Mouse (Mus musculus): ENCODE results near the gene Spdl1.
"Not testable (repeated sequence)": the region's sequence is repeated elsewhere in the genome, so short reads cannot be mapped to it uniquely, and the experiment has no call there.

The Spdl1 gene

DNA sequence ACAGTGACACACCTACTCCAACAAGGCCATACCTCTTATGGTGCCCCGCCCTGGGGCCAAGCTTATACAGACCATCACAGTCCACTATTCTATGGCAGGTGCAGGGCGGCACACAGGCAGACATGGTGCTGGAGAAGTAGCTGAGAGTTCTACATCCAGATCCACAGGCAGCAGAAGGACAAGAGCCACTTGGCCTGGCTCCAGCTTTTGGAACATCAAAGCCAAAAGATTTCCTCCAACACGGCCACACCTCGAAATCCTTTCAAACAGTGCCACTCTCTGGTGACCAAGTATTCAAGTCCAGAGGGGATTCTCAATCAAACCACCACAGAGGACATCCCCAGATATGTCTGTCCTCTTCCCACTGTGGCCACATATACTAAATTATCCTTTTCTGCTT, 28.4 kb downstream of the Spdl1 start:
- DNase-seq (ENCODE audit: low spot score) = not testable (repeated sequence)

DNA sequence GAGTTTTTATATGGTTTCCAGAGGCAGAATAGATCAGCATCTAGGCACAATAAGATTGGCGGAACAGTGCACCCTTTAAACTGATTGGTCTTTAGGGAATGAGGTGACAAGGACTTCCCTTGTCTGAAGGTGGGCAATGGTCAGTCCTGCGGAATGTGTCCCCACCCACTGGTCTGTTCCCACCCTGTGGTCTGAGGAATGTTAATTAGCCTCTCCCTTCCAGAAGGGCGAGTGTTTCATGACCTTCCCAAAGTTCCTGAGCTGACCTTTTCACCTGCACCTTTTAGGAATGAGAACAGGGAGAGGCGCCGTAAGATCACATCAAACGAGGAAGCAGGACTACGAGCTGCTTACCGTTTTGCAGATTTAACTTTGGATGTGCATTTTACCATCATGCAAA, 35.4 kb downstream of the Spdl1 start:
- not testable (repeated sequence) for DNase-seq (ENCODE audit: low spot score)

GRCm38 (mm10) chr11:34796097-34796496, 37.3 kb downstream of the Spdl1 start:
- no peak for DNase-seq (ENCODE audit: low spot score)

DNA sequence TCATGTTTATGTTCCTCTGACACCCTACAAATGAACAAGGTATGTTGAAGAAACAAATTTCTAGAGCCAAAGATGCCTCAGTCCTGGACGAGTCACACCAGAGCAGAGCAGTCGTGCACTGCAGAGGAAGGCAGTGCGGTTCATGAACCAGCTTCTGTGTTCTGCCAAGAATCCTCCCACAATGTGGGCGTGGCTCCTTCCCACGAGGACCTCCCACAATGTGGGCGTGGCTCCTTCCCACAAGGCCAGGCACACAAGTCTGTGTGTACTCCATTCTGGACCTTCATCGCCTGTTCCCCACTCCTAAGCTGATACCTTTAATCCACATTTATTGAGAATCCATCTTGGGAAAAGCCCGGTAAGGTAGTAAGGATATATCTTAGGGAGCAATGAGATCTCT, 41.6 kb downstream of the Spdl1 start:
- DNase-seq (ENCODE audit: low spot score) = no peak

DNA sequence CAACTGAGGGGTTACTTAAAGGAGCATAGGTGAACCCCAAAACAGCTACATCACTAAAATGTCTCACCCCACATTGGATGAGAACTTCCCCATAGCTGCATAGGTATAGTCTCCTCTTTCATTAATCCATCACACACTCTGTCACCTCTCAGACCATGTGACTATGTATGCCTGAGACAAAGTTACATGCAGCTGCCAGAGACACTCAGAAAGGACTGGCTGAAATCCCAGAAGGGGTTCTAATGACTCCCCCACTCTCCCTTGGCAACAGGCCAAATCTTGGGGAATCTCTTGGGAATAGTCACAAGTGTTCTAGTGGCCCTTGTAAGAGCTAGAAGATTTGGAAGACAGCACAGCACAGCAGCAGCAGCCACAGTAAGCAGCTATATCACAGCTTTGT, 48.6 kb downstream of the Spdl1 start:
- DNase-seq (ENCODE audit: low spot score) = peak; percentile 8

DNA sequence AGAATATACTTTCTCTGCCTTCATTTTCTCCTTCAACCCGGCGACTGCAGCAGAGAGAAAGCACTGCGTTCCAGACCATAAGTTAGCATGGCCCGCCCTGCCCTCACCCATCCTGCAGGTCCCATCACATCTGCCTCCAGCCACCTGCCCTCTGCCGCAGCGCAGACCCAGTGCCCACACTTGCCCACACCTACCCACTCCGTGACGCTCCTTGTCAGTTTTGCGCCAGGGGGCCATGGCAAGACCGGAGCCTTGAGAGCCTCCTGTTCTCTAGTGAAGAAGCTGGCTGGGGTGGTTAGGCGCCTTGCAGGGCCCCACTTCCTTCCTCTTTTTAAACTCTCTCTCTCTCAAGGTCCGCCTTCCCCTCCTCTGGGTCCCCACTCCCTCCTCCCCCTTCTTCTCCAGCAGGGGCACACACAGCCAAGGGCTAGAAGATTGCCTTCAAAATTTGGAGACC, 49.8 kb downstream of the Spdl1 start, which contains the start of gene Dock2:
Gene Dock2, minus strand, starts transcription at position 306 of the 457 bp plus-strand sequence.
- DNase-seq (ENCODE audit: low spot score) = no peak

DNA sequence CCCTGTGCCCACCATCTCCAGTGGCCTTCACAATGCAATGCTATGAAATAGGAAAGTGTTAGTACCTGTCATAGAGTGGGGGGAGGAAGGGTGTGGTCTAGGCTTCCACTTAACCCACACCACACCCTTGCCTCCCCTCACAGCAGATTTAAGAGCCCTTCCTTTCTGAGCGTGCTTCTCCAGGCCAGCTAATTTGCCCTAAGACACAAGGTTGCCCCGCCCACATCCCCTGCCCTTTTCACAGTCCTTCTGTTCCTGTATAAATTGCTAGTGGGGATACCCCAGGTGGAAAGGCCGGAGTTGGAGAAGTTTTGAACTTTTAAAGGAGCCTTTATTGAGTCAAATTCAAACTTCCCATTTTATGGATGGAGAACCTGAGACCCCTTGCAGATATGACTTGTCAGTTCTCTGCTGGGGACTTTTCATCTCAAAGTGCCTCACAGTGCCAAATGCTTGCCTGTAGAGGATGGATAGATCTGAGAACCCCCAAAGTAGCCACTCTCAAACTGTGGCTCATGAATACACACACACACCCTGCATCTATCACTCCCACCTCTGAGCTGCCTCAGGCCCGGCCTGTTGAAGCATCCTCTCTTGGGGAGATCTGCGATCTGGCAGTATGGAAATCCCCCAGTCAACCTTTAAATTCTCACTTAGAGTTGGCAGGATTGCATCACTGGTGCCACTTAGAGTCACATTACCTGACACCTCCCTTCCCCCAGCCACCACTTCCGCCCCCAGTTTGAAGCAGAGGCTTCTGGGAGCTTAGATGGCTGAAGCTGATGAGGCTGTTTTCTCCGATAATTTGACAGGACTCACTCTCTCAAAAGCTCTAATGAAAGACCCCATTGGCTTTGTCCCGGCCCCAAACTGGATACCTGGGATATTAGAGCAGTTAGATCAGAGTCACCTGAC, 50.7 kb downstream of the Spdl1 start:
- no peak for DNase-seq (ENCODE audit: low spot score)

DNA sequence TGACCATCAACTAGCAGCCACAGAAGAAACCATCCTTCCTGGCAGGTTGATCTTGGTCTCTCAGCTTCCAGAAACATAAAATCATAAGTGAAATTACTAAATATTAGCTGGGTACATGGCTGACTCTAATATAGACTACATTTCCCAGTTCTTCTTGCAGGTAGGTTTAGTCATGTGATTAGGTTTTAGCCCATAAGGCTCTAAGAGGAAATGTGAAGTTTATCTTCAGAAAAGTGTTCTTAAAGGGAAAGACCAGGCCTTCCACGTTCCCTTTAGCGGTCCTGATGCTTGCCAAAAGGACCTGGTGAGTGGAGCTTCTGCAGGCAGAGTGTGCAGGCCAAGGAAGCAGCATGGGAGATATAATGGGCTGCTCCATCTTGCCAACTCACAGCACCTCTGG, 52.7 kb downstream of the Spdl1 start:
- no peak for DNase-seq (ENCODE audit: low spot score)

DNA sequence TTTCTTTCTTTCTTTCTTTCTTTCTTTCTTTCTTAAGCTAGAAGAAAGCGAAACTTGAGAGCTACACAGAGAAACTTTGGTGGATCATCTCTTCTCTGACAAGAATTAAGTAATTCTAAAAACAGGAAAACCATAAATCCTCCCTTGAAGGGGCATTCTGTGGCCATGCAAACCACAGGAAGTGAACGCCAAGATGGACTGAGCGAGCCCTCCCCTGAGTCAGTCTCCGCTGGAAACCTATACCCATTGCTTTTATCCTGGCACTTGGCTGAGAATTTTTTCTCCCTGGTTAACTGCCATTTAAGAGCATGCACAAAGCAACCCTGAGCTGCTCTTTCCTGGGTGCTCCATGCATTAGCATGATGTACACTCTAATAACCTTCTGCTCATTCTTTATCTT, 53.5 kb downstream of the Spdl1 start:
- DNase-seq (ENCODE audit: low spot score) = no peak

DNA sequence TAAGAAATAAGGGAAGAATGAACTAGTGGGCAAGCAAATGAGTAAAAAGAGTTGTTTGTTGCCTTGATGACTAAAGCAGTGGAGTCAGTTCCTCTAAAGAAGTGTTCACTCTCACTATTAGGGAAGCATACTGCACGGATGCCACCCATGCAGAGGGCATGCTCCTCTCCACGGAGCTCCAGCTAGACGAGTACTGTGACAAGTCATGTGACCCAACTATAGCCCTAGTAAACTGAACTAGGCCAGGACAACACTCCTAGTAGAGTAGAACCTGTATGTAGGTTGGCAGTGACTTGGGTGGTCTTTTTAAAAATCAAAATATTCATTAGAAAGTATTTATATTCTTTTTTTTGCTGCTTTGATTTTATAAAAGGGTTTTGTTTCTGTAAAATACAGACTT, 55.1 kb downstream of the Spdl1 start:
- DNase-seq (ENCODE audit: low spot score) = no peak

DNA sequence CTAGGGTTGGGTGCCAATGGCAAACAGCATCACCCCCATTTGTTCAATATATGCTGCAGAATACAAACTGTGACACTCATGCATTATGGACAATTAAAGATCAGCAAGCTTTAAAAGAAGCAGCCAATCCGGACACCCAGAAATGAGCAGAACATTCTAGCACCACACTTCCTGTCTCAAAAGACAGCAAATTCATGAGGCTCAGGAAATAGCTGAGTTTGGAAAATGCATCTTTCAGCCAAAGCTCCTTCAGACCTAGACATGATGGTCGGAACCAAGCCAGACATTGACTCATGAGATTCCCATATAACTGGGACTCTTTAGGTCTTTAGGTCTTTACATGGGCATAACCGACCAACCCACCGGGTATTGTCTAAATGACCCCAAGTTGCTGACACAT, 55.9 kb downstream of the Spdl1 start:
- DNase-seq (ENCODE audit: low spot score) = no peak

DNA sequence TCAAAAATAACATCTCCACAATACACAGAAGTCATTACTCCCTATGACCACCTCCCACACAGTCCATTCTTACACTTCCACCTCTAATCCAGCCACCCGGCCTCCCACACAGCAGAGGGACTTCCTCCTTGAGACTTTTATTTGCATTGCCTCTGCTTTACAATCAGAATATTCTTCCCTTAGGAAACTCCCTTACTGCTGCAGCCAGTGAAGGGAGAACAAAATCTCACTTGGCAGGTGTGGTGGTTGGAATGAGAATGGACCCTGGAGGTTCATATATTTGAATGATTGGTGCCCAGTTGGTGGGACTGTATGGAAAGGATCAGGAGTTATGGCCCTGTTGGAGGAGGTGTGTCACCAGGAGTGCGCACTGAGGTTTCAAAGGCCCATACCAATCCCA, 57.4 kb downstream of the Spdl1 start:
- no peak for DNase-seq (ENCODE audit: low spot score)

- no peak for DNase-seq (ENCODE audit: low spot score)
Observed at GRCm38 (mm10) chr11:34774636-34775035, 58.8 kb downstream of the Spdl1 start.

GRCm38 (mm10) chr11:34773304-34773895, 60.0 kb downstream of the Spdl1 start:
- DNase-seq (ENCODE audit: low spot score) = no peak

DNA sequence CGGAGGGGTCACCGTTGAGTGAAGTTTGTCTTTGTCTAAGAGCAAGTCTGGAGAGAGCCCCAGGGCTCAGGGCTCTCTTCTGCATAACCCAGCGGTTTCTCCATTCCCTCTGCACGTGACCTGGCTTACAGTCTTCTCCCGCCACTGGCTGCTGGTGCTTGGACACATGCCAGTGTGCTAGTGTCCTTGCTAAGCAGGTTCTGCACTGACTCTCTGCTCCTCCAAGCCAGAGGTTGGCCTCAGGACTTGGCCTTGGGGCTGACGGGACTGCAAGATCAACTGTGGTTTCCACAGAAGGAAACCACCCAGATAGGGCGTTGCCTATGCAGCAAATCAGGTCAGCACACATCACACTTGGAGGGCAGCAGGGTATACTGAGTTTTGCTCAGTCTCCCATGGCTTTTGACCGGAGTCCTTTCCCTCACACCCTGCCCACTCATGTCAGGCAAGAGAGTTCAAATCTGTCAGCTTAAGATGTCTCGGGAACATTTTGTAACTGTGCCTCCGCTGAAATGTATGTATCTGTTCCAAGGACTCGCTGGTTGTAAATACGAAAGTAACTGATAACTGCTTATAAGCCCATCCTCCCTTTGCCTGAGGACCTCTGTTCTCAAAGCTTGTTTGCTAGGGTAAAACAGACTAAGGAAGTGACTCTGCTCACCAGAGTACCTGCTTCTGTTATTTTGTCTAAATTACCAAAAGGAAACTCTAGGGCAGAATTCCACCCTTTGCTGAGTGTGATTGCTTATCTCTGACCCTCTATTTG, 62.0 kb downstream of the Spdl1 start:
- peak; percentile 44 for DNase-seq (ENCODE audit: low spot score)

GRCm38 (mm10) chr11:34770666-34771065, 62.8 kb downstream of the Spdl1 start:
- DNase-seq (ENCODE audit: low spot score) = no peak

DNA sequence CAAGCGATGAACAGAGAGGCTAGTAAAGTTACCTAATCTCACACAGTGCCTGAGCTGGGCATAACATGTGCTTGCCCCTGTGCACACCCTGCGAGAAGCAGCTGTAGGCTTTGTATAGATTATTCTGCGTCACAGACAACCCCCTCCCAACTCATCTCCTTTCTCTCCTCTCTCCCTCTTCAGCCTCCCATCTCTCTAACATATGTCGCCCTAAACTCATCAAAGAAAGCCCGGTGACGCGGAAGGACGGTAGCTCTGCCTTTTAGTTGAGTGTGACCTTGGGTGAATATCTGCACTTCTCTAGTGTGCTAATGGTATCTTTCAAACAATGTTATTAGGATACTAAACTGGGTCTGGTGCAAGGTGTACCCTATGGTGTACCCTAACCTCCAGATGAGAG, 63.5 kb downstream of the Spdl1 start:
- no peak for DNase-seq (ENCODE audit: low spot score)

DNA sequence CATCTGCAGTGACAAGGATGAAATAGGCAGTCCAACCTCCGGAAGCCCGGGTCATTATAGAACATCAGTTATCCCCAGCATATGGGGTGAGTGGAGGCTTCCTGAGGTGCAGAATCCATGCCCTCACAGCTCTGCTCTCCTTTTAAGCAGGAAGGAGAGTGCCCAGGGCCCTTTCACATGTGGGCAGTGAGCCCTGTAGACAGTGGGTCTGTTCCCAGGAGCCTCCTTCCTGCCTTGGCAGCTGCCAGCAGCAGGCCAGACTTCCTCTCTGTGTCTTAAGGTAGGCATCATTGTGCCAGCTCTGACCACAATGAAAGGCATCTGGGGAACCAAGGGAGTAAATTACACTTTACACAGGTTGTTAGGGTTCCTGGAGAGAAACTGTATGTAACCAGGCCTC, 64.0 kb downstream of the Spdl1 start:
- DNase-seq (ENCODE audit: low spot score) = no peak

- DNase-seq (ENCODE audit: low spot score) = no peak
Observed at GRCm38 (mm10) chr11:34763739-34764361, 69.6 kb downstream of the Spdl1 start.

- DNase-seq (ENCODE audit: low spot score) = no peak
Observed at GRCm38 (mm10) chr11:34762570-34763127, 70.8 kb downstream of the Spdl1 start.

GRCm38 (mm10) chr11:34762125-34762524, 71.3 kb downstream of the Spdl1 start:
- DNase-seq (ENCODE audit: low spot score) = no peak

- DNase-seq (ENCODE audit: low spot score) = no peak
Observed at GRCm38 (mm10) chr11:34759582-34759981, 73.9 kb downstream of the Spdl1 start.
